Mouse (Mus musculus) granulocyte monocyte progenitor cell, adult 5-6 weeks (primary cell): Measurements from ENCODE around the gene Shisal1. TPM values are rescaled to one million over a fixed set of nuclear protein-coding genes. Genes with fewer than 3 reads are reported as not detected.

Source experiments
- ATAC-seq: replicated peaks from 2 replicates; pipeline ENCODE4 v1.8.0; 2016; ENCODE audit warnings: mild to moderate bottlenecking, moderate TSS enrichment, inconsistent platforms; ENCODE audit not compliant: poor library complexity, severe bottlenecking
- total RNA-seq, 2 experiments: library from RNA; stranded (forward) in 1 of 2; stranded (reverse) in 1 of 2; fragments of 200-712, 200-1000 nt in 1 of 2; fragments of >200 nt in 1 of 2; fragmentation: Nextera tagmentation in 1 of 2; gene quantifications; 2 replicates each; pipeline ENCODE4 v1.2.3; 2014 to 2017

Shisal1 gene
- total RNA-seq (2014; fragmentation: Nextera tagmentation) (not detected in 2 replicates), total RNA-seq (2017) (not detected in 2 replicates)

- ATAC-seq: no peak
These were observed at the start of gene Shisal1 for GRCm38 (mm10) chr15:84446997-84447396. Gene Shisal1 (minus strand): TSS chr15:84447097.

GRCm38 (mm10) chr15:84490486-84490885, 43.6 kb upstream of the Shisal1 start:
- no peak for ATAC-seq

DNA sequence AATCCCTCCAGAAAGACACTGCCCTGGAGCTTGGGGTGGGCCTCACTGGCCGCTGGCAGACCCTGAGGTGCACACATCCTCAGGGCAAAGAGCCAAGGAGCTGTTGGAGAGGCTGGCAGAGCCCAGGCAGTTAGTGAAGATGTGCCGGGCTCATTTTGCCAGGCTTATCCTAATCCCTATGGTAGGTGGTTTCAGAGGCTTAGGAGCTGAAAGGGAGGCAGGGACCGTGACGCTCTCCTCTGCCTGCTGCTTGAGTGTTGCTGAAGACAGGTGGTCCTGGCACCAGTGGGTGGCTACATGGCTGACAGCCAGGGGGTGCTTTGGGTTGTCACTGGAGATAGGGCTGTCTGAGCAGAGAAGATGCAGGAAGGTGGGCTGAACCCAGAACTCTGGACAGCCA, 37.4 kb upstream of the Shisal1 start:
- no peak for ATAC-seq

DNA sequence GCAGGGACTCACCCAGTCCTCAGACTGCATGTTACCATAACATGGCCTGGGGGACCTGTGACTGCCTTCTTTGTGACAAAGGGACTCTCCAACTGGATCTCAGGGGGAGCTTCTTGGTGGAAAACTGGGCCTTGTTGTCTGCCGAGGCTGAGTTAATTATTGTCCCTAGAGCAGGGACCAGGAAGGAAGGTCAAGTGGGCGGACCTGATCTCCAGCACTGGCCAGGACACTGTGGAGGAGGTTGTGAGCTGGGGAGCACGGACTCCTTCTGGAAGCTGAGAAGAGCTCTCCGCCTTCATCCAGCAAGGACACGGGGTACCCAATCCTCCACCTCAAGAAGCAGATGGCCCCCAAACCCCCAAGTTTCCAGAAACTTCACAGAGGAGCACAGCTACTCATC, 36.7 kb upstream of the Shisal1 start:
- no peak for ATAC-seq

GRCm38 (mm10) chr15:84481259-84481877, 34.5 kb upstream of the Shisal1 start:
- no peak for ATAC-seq

DNA sequence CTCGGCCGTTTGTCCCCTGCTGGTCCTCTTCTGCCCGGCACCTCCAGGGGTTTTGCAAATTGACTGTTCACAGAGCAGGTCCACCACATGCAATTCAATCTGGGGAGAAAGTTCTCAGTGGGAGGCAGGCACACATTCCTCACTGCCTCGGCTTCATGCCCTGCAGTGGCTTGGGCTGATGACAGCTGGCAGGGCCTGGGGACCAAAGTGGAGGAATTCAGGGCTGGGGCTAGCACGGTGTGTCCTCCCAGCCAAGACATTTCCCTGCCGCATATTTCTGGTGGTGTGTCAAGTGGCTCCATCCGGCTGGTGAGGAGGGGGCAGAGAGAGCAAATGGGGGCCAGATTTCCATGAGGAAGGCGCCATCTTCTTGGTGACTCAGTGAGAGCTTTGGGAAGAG, 22.5 kb upstream of the Shisal1 start:
- no peak for ATAC-seq

GRCm38 (mm10) chr15:84467761-84468160, 20.9 kb upstream of the Shisal1 start:
- no peak for ATAC-seq

DNA sequence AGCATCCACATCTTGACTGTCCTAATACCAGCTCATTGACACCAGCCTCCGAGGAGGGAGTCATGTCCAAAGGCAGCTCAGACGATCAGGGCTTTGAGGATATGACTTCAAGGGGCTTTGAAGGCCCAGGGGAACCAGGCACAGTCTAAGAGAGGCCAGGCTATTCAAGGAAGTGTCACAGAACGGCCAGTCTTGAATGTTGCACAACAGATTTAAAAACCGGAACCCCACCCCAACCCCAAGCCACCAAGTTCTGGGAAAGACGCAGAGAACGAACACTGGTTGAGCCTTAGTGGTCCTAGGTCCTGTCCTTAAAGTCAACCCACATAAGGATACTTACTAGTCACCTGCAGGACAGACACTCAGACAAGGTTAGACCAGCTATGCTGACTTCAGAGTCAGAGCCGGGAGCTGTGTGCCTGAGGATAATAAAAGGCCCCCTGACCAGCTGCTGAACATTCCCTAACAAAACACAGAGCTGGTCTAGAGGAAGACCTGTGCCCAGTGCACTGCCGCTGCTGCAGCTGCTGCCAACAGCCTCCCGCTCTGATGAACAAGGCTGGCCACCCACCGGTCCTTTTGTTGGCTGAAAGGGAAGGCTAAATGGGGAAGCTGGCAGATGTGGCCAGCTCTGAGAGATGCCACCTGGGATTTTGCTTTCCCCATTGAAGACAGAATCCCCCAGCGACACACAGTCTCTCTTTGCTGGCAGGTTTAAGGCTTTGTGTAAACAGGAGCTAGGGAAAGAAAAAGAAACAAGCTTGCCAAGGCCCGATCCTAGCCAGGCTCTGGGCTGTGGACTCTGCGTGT, 19.8 kb upstream of the Shisal1 start:
- peak; percentile 80 for ATAC-seq

- ATAC-seq: no peak
These were observed 14.5 kb upstream of the Shisal1 start for GRCm38 (mm10) chr15:84461429-84461828.

DNA sequence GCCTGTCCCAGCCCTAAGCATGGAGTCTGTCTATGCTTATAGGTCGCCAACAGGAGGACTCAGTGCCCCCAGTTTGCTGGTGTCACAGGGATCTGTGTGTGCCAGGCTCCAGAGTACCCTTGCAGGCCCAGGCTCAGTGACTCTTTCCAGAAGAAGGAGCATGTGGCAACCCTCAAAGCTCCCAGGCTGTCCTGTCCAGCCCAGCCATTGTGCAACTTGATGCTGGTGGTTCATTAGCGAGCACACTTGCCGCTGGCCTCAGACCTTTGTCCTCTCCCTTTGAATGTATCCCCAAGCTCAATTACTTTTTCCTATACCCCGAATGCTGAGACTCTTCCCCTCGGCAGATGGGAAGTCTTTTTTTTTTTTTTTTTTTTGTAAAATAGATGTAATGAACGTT, 12.1 kb upstream of the Shisal1 start:
- ATAC-seq: no peak

- ATAC-seq: peak; percentile 57
These were observed 8.4 kb upstream of the Shisal1 start for GRCm38 (mm10) chr15:84455286-84455685.

DNA sequence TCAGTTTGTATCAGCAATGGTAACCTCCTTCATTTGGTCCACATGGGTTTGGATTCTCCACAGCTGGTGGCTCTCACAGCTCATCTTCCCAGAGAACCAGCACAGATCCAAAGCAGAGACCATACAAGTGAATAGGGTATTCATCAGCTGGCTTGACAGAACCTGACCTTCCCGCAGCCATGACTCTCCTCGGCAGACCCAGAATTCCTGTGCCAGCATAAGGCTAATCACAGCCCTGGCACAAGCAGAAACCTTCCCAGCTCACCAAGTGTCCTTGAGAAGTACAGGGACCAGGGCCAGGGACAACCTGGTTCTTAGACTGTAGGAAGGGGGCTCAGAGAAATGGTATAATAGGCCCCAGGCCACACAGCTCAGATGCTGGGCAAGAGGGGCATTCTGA, 6.2 kb upstream of the Shisal1 start:
- no peak for ATAC-seq

- ATAC-seq: peak; percentile 57
These were observed 3.7 kb upstream of the Shisal1 start for GRCm38 (mm10) chr15:84450441-84451183.

DNA sequence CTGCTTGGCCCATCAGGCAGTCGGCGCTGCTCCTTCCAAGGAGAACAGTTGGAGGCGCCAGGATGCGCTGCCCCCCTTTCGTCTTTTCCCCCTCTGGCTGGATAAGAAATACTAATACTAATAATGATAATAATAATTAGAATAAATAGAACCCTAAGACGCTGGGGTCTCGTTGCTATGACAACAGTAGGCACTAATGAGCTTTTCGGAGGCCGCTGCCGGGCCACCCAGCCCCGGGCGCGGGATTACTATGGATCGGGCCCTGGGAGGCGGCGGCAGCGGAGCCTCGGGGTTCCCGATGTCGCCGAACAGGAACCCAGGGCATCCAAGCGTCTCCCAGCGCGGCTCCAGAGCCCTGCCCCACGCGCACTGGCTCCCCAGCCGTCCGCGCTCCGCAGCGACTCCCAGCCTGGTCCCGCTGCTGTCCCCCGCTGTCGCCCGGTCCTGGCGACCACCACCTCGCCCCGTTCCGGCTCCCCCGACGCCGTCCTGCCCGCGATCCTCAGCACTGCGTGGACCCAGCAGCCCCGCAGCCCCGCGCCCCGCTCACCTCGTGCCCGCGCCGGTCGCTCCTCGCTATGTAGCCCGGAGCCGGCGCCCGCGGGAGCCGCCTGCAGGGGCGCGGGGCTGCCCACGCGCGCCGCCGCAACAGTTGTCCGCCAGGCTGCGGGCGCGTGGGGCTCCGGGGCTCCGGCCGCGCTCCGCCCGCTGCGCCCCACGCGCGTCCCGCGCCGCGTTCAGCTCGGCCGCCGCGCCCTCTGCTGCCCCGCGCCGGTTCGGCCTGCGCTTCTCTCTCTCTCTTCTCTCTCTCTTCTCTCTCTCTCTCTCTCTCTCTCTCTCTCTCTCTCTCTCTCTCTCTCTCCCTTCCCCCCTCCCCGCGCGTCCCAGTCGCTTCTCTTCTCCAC, 833 bp downstream of the Shisal1 start:
- ATAC-seq: no peak

- ATAC-seq: no peak
These were observed 2.7 kb downstream of the Shisal1 start for GRCm38 (mm10) chr15:84444181-84444580.

GRCm38 (mm10) chr15:84443631-84444030, 3.3 kb downstream of the Shisal1 start:
- no peak for ATAC-seq

GRCm38 (mm10) chr15:84441682-84442315, 5.1 kb downstream of the Shisal1 start:
- no peak for ATAC-seq

DNA sequence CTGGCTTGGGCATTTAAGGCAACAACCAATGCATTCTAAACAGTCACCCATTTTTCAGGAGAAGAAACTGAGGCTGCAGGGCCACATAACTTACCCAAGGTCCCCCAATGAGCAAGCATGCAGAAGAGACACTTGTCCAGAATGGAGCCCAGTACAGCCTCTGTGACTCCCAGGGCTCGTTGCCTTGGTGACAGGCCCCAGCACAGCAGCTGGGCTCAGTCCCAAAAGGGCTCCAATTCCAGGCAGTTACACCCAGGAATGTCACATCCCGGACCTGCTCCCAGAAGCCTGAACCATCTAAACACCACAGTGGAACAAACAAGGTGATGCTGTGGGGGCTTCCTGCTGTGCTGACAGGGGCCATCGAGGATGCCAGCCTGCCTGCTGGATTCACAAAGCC, 6.1 kb downstream of the Shisal1 start:
- no peak for ATAC-seq

GRCm38 (mm10) chr15:84433586-84434185, 13.2 kb downstream of the Shisal1 start:
- ATAC-seq: no peak
